Mouse (Mus musculus) adrenal gland, adult (tissue): ENCODE measurements around the gene Mrrf.
"Not testable (repeated sequence)": the region's sequence is repeated elsewhere in the genome, so short reads cannot be mapped to it uniquely, and the experiment has no call there.

Source experiments
- DNase-seq, 2 experiments: peaks; one replicate each; pipeline ENCODE4 v3.0.0; 2022 to 2023; ENCODE audit warnings: low spot score in 1 of 2; ENCODE audit not compliant: inconsistent age in 2 of 2

Mrrf gene

GRCm38 (mm10) chr2:36127973-36128372, 8.2 kb upstream of the Mrrf start:
- DNase-seq, result no peak

GRCm38 (mm10) chr2:36129051-36129450, 7.1 kb upstream of the Mrrf start:
- DNase-seq, result no peak

GRCm38 (mm10) chr2:36135887-36136286, 302 bp upstream of the Mrrf start:
- no peak for DNase-seq

GRCm38 (mm10) chr2:36139096-36139495, 2.9 kb downstream of the Mrrf start:
- DNase-seq, result no peak

GRCm38 (mm10) chr2:36148876-36149365, 12.7 kb downstream of the Mrrf start:
- no peak for DNase-seq

GRCm38 (mm10) chr2:36152401-36152800, 16.2 kb downstream of the Mrrf start:
- DNase-seq, result not testable (repeated sequence)

GRCm38 (mm10) chr2:36157461-36157860, 21.3 kb downstream of the Mrrf start:
- no peak for DNase-seq

- no peak for DNase-seq
Measured at GRCm38 (mm10) chr2:36159336-36159735, 23.1 kb downstream of the Mrrf start.

- no peak for DNase-seq
Measured at GRCm38 (mm10) chr2:36167990-36168618, 31.9 kb downstream of the Mrrf start.

- DNase-seq, result no peak
Measured at GRCm38 (mm10) chr2:36169176-36169575, 33.0 kb downstream of the Mrrf start.

- no peak for DNase-seq
Measured at GRCm38 (mm10) chr2:36172136-36172535, 35.9 kb downstream of the Mrrf start.

GRCm38 (mm10) chr2:36172574-36172973, 36.4 kb downstream of the Mrrf start:
- no peak for DNase-seq

GRCm38 (mm10) chr2:36179487-36179886, 43.3 kb downstream of the Mrrf start:
- no peak for DNase-seq

GRCm38 (mm10) chr2:36181587-36182368, 45.6 kb downstream of the Mrrf start:
- DNase-seq, result not testable (repeated sequence)

- DNase-seq, result no peak
Measured at GRCm38 (mm10) chr2:36183278-36183677, 47.1 kb downstream of the Mrrf start.

- DNase-seq, result peak in 1 of 2 experiments; percentile 28
Measured at GRCm38 (mm10) chr2:36184192-36184591, 48.0 kb downstream of the Mrrf start.

- DNase-seq, result no peak
Measured at GRCm38 (mm10) chr2:36184876-36185275, 48.7 kb downstream of the Mrrf start.

- peak in 1 of 2 experiments; percentile 69 for DNase-seq
Measured at GRCm38 (mm10) chr2:36189200-36189599, 53.0 kb downstream of the Mrrf start.

- no peak for DNase-seq
Measured at GRCm38 (mm10) chr2:36191098-36191941, 55.1 kb downstream of the Mrrf start.

- DNase-seq, result no peak
Measured at GRCm38 (mm10) chr2:36197021-36197420, 60.8 kb downstream of the Mrrf start.
